Mouse (Mus musculus): Measurements from ENCODE around the gene Scube3.

GRCm38 (mm10) chr17:28180783-28181544 lies 39.0 kb downstream of the Scube3 start:
- no peak for TF ChIP-seq CTCF (IDR thresholded peaks at IDR 0.05; ENCODE audit: borderline replicate concordance, insufficient read depth, low read depth, low read length)
- TF ChIP-seq POLR2A (IDR thresholded peaks at IDR 0.05; ENCODE audit: borderline replicate concordance, insufficient read depth, low read length), result no peak
